Mouse (Mus musculus) heart, postnatal 0 days (tissue): ENCODE results near the gene Upk3bl. TPM values are rescaled to one million over a fixed set of nuclear protein-coding genes. Genes with fewer than 3 reads are reported as not detected.

ENCODE experiments used
- ATAC-seq: fragments of 200-750 bp; cut with Nextera tagmentation; 2 replicates; pipeline ENCODE4 v1.8.0; 2017; ENCODE audit warnings: low read depth, moderate number of reproducible peaks, moderate library complexity; ENCODE audit not compliant: insufficient read depth
- DNase-seq: peaks from one replicate; pipeline ENCODE4 v3.0.0-alpha.2; 2016; ENCODE audit warnings: low spot score
- H3K27ac ChIP-seq: fragments of 300-500 bp; sonication (generic); 2 replicates; pipeline ENCODE4 v1.5.1; 2014; ENCODE audit warnings: low read depth, mild to moderate bottlenecking
- H3K27me3 ChIP-seq: fragments of 300-500 bp; sonication (generic); 2 replicates; pipeline ENCODE4 v1.6.1; 2014; ENCODE audit warnings: low read length, mixed read lengths; ENCODE audit not compliant: control insufficient read depth, insufficient read depth
- H3K36me3 ChIP-seq: fragments of 300-500 bp; sonication (generic); replicated peaks from 2 replicates; pipeline ENCODE4 v1.6.1; 2014; ENCODE audit warnings: low read length, mixed read lengths; ENCODE audit not compliant: control insufficient read depth, insufficient read depth
- H3K4me1 ChIP-seq: fragments of 300-500 bp; sonication (generic); 2 replicates; pipeline ENCODE4 v1.6.1; 2014; ENCODE audit warnings: antibody characterized with exemption; ENCODE audit not compliant: control insufficient read depth, insufficient read depth
- H3K4me2 ChIP-seq: fragments of 300-500 bp; sonication (generic); 2 replicates; pipeline ENCODE4 v1.6.1; 2014; ENCODE audit warnings: low read depth, mild to moderate bottlenecking, low read length, moderate library complexity
- H3K4me3 ChIP-seq: fragments of 300-500 bp; sonication (generic); 2 replicates; pipeline ENCODE4 v1.5.1; 2014; ENCODE audit warnings: low read depth, low read length
- H3K9ac ChIP-seq: fragments of 300-500 bp; sonication (generic); replicated peaks from 2 replicates; pipeline ENCODE4 v1.6.1; 2014; ENCODE audit warnings: low read depth, low read length, mixed read lengths
- H3K9me3 ChIP-seq: fragments of 300-500 bp; sonication (generic); replicated peaks from 2 replicates; pipeline ENCODE4 v1.6.1; 2016; ENCODE audit warnings: low read length; ENCODE audit not compliant: control insufficient read depth
- CTCF ChIP-seq: IDR thresholded peaks from 2 replicates; pipeline ENCODE4 v1.5.1; 2016; ENCODE audit warnings: antibody characterized with exemption, control low read depth, low read depth
- EP300 ChIP-seq: IDR thresholded peaks from 2 replicates; pipeline ENCODE4 v1.6.1; 2016; ENCODE audit warnings: antibody characterized with exemption, low read depth
- whole genome bisulfite sequencing: fragments of 180-500 bp; shearing (Covaris S2); extraction: QIAGEN DNeasy Blood & Tissue Kit; methylation state at CpG from one replicate; pipeline ENCODE4 v1.1.7; 2014; 5-methylcytosine and 5-hydroxymethylcytosine counted together
- polyA plus RNA-seq: library from polyadenylated mRNA; unstranded; fragments of >200 nt; fragmentation: Nextera tagmentation; extraction: Ambion mirVana; gene quantifications from 2 replicates; pipeline ENCODE4 v1.2.1, GENCODE M21; 2015
- total RNA-seq: library from RNA; depleted of rRNA; stranded (reverse); fragments of >200 nt; gene quantifications from 2 replicates; pipeline ENCODE4 v1.2.3, GENCODE M21; 2014; ENCODE audit warnings: low replicate concordance

Gene Upk3bl
- total and polyA plus RNA-seq, 2 experiments from 2014 or later, result 4.2 TPM; not detected in 1

- Histone ChIP-seq H3K9me3 (no peaks in the 10 kb centered on the region), H3K27me3 (no peaks in the 10 kb centered on the region), H3K27ac (peak overlapping the region; percentile 77), H3K4me1 (peaks cover 29% of the 10 kb centered on the region), H3K36me3 (peaks cover 22% of the 10 kb centered on the region), H3K4me2 (no peak overlapping the region), H3K4me3 (no peak overlapping the region), H3K9ac (no peak overlapping the region)
- DNase-seq (no peak), ATAC-seq (peak; percentile 13; the same call in 1 of the 2 replicates)
- 44% methylated on average over 10 of the region's 10 CpGs for WGBS
- TF ChIP-seq EP300, result no peak
Observed at GRCm38 (mm10) chr5:136016014-136016876, 38.0 kb upstream of the Upk3bl start.

GRCm38 (mm10) chr5:136017262-136017661 is 37.0 kb upstream of the Upk3bl start:
- Histone ChIP-seq H3K27ac (no peak overlapping the region), H3K36me3 (peaks cover 19% of the 10 kb centered on the region), H3K27me3 (no peaks in the 10 kb centered on the region), H3K4me1 (peaks cover 29% of the 10 kb centered on the region), H3K9ac (no peak overlapping the region), H3K9me3 (no peaks in the 10 kb centered on the region), H3K4me3 (no peak overlapping the region), H3K4me2 (no peak overlapping the region)
- no peak for TF ChIP-seq EP300
- TF ChIP-seq CTCF, result no peak
- DNase-seq (no peak), ATAC-seq (no peak)
- 72% methylated on average over 6 of the region's 6 CpGs for WGBS

GRCm38 (mm10) chr5:136018726-136019125 is 35.6 kb upstream of the Upk3bl start:
- WGBS, result 63% methylated on average over 2 of the region's 2 CpGs
- Histone ChIP-seq H3K9me3 (no peaks in the 10 kb centered on the region), H3K27ac (no peak overlapping the region), H3K9ac (no peak overlapping the region; the same call in 1 of the 2 replicates), H3K36me3 (peaks cover 10% of the 10 kb centered on the region; the same call in 1 of the 2 replicates), H3K27me3 (no peaks in the 10 kb centered on the region), H3K4me1 (peaks cover 29% of the 10 kb centered on the region), H3K4me2 (no peak overlapping the region), H3K4me3 (no peak overlapping the region)
- no peak for ATAC-seq
- no peak for DNase-seq
- TF ChIP-seq EP300 (no peak), CTCF (no peak)

DNA sequence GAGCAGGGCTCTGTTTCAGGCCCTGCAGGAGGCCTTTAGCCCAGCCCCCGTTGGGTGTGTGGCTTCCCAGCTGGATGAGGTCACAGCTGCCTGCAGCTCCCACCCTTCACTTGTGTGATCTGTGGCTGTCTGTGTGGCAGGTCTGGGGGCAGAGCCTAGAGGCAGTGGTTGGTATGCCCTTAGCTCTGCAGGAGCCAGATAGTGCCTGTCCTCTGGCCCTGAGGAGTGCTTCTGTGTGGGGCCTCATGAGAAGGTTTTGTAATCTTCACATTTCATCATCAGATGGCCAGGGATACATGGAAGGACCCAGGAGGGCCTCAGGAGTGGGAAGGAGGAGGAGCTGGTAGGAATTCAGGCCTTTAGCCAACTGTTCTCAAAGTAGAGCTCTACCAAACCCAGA is 34.4 kb upstream of the Upk3bl start:
- peaks cover 10% of the 10 kb centered on the region; the same call in 1 of the 2 replicates for H3K36me3 ChIP-seq
- TF ChIP-seq EP300, result no peak
- no peak for TF ChIP-seq CTCF
- no peak overlapping the region for H3K27ac ChIP-seq
- no peak overlapping the region for H3K4me2 ChIP-seq
- H3K9ac ChIP-seq, result no peak overlapping the region
- no peak overlapping the region for H3K4me3 ChIP-seq
- WGBS, result 17% methylated on average over 1 of the region's 1 CpGs
- no peaks in the 10 kb centered on the region for H3K27me3 ChIP-seq
- no peak for ATAC-seq
- DNase-seq, result no peak
- no peaks in the 10 kb centered on the region for H3K9me3 ChIP-seq
- H3K4me1 ChIP-seq, result peaks cover 29% of the 10 kb centered on the region

GRCm38 (mm10) chr5:136025712-136026111 is 28.6 kb upstream of the Upk3bl start:
- no peaks in the 10 kb centered on the region for H3K9me3 ChIP-seq
- H3K4me3 ChIP-seq, result no peak overlapping the region
- H3K4me2 ChIP-seq, result no peak overlapping the region
- H3K4me1 ChIP-seq, result no peaks in the 10 kb centered on the region
- no peak overlapping the region for H3K9ac ChIP-seq
- peaks cover 46% of the 10 kb centered on the region for H3K36me3 ChIP-seq
- WGBS, result 72% methylated on average over 3 of the region's 3 CpGs
- H3K27ac ChIP-seq, result no peak overlapping the region
- ATAC-seq (no peak), DNase-seq (no peak)
- no peaks in the 10 kb centered on the region for H3K27me3 ChIP-seq
- no peak for TF ChIP-seq CTCF
- no peak for TF ChIP-seq EP300
